Mouse (Mus musculus): ENCODE data around the gene Sos2.
"Not testable (repeated sequence)": the region's sequence is repeated elsewhere in the genome, so short reads cannot be mapped to it uniquely, and the experiment has no call there.

The Sos2 gene

DNA sequence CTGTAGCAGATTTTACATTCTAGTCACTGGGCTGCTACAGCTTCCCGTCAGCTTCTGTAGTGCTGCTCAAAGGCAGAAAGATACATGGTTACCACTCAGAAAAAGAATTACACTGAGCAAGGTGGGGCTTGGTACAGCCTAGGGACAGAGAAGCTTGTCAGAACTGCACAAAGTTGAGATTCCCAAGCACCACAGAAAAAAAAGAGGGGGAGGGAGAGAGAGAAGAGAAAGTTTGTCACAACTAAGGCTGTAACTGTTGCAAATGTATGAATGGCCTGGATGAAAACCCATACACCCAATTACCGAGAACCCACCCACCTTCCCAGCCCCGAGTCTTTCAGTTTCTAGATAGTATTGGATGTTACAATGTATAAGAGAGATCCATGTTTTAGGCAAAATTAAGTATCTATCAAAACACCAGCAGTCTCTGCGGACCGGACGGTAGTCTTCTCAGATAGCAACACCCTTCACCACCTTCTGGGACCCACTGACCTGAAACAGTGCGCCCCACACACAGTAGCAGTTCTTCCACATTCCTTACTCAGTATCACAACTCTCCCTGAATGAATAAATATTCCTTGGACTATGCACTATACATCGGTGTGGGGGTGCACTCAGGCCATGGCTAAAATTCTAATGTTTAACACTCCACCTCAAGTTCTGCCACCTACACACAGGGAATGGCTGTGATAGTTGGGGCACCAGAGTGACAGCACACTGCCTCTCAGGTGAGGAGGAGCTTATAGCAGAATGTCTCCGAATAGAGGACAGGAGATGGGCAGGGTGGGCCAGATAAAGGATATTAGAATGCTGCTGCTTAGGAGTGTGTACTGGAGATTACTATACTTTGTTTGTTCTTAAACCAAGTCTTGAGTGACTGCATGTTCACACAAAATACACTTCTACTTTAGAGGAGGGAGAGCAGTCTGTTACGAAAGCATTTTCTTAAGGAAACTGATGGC is 6.8 kb downstream of the Sos2 start:
- no peak for DNase-seq (ENCODE audit: low spot score in 2 of 2)

DNA sequence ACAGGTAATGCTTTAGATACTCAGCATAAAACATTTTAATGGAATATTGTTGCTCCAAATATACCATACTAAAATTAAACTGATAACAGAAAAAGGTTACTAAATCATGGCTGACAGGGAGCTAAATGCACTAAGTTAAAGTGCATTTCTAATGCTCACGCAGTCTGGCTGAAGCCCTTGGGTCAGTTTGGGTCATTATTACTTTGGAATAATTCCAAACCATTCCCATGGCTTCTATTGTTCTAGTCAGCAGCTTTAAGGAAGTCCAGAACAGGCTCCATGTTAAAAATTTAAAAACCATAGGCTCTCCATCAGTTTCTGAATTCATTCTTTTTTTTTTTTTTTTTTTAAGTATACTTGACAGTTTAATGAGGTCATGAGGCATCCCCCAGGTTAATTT is 7.5 kb downstream of the Sos2 start:
- no peak for DNase-seq (ENCODE audit: low spot score in 2 of 2)

DNA sequence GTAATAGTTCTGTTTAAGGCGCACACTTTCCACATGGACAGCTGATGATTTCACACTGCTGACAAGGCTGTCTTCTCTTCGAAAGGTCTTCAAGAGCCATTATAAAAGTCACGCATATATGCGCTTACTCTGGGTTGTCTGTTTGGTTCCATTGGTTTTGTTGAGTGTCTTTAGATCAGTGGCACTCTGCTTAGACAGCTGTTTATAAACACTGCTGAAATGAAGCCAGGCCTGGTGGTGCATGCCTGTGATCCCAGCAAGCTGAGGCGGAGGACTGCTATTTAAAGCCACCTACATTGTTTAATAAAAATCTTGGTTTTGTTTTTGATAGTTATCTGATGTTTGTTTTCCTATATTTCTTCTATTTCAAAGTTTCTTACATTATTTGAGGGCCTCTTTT is 14.9 kb downstream of the Sos2 start:
- DNase-seq (ENCODE audit: low spot score in 2 of 2) = no peak

DNA sequence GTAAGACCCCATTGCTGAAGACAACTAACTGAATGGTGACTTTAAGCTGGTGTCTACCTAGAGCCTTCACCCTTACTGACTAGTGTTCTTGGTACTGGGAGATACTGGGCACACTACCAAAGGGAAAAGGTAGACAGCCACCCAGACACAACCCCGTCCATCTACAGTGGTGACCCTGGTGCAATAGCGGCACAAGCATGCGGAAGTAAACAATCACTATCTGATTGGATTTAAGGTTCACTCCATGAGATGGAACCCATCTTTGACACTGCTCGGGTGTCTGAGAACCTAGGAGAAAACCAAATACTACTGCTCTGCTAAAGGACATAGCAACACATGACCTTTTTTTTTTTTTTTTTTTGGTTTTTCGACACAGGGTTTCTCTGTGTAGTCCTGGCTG is 20.0 kb downstream of the Sos2 start:
- no peak for DNase-seq (ENCODE audit: low spot score in 2 of 2)

DNA sequence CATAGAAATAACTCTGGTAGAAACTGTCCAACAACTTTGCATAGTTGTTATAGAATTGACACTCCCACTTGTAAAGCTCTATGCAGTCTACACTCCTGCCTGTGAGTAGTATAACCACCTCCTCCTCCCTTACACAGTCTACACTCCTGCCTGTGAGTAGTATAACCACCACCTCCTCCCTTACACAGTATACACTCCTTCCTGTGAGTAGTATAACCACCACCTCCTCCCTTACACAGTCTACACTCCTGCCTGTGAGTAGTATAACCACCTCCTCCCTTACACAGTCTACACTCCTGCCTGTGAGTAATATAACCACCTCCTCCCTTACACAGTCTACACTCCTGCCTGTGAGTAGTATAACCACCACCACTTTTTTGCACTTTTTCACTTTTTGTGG is 27.7 kb downstream of the Sos2 start:
- DNase-seq (ENCODE audit: low spot score in 2 of 2) = not testable (repeated sequence)

DNA sequence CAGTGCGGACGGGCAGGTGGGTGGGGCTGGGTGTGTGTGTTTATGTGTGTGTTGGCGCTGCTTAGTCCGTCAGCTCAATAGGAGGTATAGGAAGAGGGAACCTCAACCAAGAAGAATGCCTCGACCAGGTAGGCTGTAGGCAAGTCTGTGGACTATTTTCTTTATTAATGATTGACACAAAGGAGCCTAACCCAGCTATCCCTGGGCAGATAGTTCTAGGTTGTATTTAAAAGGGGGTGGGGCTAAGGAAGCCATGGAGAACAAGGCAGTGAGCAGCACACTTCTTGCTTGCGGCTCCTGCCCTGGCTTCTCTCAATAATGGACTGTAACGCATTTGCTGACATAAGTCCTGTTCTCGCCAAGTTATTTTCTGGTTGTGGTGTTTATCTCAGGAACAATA is 32.1 kb downstream of the Sos2 start:
- DNase-seq (ENCODE audit: low spot score in 2 of 2) = no peak

DNA sequence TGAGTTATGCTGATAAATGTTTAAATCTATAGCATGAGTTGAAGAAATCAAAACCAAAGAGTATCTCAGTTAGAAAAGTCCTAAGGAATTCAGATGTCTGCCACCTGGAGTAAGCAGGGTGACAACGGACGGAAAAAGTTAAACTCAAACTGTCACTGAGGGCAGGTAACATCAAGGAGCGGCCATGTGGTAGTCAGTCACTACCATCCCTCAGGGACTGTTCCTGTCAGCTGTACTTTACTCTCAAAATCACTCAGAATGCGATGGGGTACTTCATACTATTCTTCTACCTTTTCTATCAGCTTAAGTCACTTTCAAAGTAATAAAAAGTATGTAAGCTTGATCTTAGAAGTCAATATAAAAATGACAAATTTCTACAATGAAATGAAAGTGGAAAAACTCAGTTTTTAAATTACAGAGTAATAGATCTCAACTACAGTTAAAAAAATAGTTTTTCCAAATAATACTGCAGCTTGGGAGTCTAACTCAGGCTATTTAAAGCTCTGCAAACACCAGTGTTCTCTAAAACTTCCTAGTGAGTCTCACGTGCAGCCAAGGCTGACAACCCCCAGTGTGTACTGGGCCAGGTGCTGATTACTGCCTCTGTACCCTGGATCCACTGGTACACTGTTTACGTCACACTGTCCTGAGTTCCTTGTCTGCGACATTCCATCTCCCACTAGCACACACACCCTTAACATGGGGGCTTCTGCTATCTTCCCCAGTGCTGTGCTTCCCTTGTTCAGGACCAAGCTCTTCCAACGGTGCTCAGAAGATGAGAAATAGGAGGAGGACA is 35.6 kb downstream of the Sos2 start:
- no peak for DNase-seq (ENCODE audit: low spot score in 2 of 2)

DNA sequence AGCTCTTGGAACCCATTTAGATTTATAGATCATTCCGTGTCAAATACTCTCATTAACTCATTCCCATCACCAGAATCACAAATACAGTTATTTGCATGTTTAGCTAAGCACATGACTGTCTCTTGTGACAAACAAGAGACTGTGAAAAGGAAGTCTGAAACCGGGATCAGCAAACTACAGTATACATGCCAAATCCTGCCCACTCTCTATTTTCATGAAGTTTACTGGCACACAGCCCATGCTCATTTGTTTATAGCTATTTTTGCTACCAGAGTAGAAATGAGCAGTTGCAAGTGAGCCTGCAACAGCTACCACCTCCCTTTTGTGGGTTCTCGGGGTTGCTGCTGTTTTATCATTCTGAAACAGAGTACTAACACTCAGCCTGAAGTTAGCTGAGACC is 36.8 kb downstream of the Sos2 start:
- DNase-seq (ENCODE audit: low spot score in 2 of 2) = peak; percentile 8 to 72

DNA sequence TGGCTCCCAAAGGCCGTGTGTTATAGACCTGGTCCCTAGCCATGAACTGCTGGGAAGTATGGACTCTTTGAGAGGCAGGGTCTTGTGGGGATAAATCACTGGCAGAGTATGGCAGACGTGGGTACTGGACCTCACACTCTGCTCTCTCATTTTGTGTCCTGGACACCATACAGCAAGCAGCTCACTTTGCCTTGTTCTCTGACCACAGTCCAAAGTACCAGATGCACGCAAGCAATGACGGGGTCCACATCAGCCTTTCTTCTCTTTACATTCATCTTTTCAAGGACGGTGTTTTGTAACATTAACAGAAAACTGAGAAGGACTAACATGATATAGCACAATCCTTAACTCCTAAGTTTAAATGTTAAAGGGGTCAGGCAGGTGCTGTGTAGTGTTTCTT is 38.8 kb downstream of the Sos2 start:
- no peak for DNase-seq (ENCODE audit: low spot score in 2 of 2)

DNA sequence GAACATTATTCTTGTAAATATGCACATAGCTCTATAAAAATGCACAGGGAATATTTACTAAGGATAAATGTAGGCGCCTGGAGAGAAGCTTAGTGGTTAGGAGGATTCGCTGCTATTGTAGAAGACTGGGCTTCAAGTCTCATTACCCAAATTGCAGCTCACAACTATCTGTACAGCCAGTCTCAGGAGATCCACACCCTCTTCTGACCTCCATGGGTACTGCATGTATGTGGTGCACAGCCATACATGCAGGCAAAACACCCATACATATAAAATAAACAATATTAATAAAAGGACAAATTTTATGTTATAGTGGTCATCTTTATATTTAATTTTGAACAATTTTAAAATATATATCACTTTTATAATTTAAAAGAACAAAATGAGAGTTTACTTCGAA is 46.9 kb downstream of the Sos2 start:
- no peak for DNase-seq (ENCODE audit: low spot score in 2 of 2)

DNA sequence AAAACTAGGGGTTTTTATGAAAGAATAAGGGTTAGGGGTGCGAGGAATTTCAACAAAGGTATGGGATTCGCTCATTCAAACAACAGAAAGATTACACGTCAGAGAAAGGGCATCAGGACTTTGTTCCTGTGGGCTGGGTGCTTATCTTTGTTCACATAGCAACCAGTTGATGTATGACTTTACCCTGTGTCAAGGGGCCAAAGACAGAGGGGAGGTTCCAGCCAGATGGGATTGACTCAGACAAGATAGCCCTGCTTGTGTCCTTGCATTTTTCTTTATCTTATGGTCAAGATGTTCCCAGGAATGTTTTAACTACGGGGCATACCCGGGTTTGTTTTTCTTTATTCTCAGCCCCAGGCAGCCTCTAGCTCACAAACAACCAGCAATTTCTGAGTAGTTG is 63.1 kb downstream of the Sos2 start:
- DNase-seq (ENCODE audit: low spot score in 2 of 2) = not testable (repeated sequence)

DNA sequence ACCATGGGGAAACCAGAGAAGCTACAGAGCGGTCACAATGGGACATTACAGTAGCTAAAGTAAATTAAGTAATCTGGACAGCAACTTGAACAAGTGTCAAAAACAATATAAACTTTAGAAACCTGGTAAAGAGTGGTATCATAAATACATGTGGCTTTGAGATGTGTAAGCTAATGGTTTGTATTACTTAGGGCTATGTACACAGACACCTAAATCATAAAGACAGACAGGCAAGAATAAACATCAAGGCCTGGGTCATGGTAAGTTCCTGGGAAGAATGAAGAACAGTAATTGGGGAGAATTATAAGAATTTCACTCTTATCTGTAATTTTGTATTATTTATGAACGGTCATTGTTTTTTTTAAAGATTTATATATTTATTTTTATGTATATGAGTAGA is 77.3 kb downstream of the Sos2 start:
- no peak for DNase-seq (ENCODE audit: low spot score in 2 of 2)

DNA sequence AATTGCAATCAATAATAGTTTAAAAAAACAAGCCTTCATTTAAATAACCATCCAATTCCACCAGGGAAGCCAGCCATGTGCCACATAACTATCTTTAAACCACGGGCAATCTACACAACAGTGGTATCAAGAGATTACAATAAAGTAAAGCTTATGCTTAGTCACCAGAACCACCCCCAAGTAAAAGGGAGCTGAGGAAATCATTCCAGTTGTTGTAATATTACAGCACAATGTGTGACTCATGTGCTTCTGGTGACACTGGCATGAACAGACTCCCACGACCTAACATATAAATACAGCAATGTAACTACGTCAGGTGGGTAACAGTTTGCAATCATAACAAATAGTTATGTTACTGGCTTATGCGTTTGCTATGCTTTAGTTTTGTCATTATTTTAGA is 84.2 kb downstream of the Sos2 start:
- no peak for DNase-seq (ENCODE audit: low spot score in 2 of 2)

DNA sequence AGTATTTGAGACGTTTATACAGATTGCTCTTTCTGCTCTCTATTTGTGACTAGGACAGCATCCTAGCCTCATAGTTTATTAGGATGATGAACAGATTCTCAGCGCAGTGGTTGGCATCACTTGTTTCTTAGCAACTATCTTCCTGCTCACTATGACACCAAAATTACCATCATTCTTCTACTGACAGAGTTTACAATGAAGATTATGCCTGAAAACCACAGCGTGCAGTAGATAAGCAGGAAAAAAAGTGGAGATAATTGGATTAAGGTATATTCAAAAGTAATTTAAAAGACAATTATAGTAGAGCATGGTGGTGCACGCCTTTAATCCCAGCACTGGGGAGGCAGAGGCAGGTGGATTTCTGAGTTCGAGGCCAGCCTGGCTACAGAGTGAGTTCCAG is 88.5 kb downstream of the Sos2 start:
- no peak for DNase-seq (ENCODE audit: low spot score in 2 of 2)

DNA sequence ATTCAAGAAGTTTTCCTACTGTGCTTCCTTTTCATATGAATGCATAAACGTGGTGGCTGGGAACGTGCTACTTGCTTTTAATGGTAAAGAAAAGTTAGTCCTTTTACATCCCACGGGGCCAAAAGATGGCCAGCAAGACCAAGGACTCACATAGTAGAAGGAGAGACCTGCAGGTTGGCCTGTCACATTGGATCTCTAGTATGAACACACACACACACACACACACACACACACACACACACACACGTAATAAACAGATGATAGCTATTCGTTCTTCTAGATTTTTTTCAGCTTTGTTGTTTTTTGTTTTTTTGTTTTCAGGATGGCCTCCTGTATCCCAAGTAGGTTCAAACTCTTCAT is 98.4 kb downstream of the Sos2 start:
- DNase-seq (ENCODE audit: low spot score in 2 of 2) = no peak

DNA sequence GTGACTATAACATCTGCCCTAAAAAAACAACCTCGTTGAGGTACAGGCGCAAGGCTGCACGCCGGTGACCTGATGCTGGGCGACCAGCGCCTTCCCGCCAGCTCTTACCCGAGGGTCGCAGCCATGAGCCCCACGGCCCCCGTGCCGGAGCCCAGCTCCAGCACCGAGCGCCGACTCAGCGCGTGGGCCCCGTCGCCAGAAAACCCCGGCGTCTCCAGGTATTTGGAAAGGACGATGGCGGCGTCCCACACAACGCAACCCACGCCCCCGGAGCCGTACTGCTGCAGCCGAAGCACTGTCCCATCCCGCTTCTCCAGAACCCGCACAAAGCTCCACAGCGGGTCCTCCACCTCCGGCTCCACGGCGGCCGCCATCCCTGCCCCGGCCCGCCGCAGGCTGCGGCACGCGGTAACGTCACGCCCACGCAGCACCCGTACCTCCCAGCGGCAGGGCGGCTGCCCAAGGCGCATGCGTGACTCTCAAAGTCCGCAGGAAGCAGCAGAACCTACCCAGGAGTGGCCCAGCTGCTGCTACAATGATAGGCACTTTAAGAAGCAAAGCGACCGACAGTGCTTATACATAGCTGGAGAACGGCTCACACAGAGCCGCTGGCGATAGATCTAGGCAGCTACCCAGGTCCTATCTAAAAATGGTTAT is 98.9 kb downstream of the Sos2 start, which contains the start of gene Vcpkmt:
Gene Vcpkmt (minus strand): TSS at position 416 of the 657 bp plus-strand sequence.
- DNase-seq (ENCODE audit: low spot score in 2 of 2) = peak; percentile 64 to 88

DNA sequence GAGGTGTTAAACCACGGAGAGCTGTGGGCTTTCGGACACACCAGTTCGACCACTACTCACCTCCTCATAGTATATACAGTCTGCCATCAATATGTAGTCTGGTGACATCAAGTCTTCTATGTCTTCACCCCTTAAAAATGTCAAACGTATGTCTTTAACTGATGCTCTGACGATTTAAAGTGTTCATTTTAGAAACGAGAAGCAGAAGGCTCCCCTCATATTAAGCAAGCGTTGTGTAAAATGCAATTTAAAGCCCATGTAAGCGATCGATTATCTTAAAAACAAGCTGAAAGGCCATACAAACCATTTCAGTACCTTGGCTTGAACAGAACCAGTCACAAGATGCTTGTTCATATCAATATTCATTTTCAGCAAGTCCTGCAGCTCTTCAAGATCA is 99.4 kb downstream of the Sos2 start:
- DNase-seq (ENCODE audit: low spot score in 2 of 2) = no peak

DNA sequence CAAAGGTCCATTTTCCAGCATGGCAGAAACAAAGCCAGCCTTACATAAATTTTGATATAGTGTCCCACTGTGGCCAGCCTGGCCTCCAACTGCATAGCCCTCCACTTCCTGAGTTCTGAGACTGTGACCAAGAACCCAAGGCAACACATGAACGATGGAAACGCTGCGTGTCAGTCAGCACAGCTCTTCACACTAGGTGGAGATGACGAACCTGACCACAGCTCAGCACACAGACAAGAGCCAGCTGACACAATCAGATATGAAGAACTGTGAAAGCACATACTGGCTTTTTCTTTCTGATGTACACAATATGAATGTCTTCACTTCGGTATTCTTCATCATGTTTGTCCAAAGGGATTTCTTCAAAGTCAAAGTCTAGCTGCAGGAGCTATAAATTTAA is 102.0 kb downstream of the Sos2 start:
- no peak for DNase-seq (ENCODE audit: low spot score in 2 of 2)

DNA sequence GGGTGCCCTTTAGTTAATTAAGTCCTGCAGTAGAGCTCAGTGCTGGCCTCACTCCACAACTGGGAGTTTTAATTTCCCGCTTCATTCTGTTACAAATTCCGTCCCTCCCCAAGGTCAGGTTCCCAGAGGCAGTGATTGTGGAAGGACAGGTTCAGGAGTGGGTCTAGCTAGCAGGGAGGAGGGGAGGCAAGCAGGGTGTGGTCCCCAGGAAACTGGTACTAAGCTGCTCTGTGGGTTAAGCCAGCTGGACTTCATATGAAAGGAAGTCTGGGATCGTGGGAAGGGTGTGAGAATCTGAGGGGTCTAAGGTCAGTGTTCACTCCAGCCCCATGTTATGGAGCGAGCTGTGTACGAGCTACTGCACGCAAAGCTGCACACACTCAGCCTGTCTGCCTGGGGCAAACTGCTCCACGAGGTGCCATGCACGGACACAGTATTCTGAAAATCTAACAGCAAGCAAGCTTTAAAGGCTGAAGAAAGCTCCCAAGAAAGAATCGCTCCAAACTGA is 105.5 kb downstream of the Sos2 start:
- no peak for DNase-seq (ENCODE audit: low spot score in 2 of 2)

DNA sequence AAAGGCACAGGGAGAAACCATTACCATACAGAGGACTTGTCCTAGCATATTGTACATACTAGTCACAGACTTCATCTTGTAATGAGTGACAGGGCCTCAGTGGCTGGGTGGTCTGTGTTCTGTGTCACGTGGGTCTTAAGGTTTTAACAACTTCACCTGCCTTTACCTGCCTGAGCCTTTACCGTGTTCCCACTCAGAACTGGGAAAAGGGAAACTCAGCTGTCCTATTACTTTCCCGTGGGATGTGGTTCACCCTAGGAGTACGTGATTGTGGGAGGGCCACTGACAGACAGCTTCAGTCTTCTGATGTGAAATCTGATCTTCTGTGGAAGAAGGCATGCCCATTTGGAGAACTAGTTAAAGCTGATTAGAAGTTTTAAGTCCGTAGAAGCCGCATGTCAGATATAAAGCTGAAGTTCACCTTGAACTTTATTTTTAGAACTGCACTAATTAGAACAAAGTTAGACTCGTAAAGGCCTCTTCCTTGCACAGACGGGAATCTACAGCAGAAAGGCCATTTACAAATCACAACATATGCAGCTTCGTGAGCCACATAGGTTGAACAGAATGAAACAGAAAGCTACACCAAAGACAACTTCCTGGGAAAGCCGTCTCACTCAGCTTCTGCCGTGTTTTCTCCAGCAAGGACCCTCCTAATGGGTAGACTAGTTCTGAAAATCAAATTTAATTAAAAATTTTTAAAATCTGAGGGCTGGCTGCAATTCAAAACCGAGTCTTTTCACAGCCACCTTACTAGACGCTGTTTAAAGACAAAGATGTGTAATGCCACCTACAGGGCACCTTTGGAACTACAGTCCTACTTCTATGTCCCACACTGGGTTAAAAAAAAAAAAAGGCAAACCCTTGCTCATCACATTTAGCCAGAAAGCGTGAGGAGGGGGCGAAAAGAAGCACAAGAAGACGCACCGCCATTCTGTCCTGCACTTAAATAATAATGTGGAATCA is 107.5 kb downstream of the Sos2 start:
- DNase-seq (ENCODE audit: low spot score in 2 of 2) = peak in 1 of 2 experiments; percentile 84

DNA sequence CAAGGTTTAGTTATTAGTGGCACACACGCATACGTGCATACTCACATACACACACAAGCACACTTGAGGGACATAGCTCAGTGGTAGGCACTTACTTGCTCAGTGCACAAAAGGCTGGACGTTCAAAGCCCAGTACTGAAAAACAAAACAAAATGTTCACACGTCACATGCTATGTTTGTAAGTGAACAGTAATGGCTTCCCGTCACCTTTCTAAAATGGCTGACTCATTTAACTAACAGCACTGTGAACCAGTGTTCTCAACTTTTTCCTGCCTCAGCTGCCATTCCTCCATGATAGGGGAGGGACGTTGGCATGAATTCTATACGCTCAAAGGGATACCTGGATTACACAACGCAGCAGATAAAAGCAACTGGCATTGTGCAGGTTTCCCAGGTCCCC is 108.4 kb downstream of the Sos2 start:
- DNase-seq (ENCODE audit: low spot score in 2 of 2) = no peak
